In the genomic region with DNA sequence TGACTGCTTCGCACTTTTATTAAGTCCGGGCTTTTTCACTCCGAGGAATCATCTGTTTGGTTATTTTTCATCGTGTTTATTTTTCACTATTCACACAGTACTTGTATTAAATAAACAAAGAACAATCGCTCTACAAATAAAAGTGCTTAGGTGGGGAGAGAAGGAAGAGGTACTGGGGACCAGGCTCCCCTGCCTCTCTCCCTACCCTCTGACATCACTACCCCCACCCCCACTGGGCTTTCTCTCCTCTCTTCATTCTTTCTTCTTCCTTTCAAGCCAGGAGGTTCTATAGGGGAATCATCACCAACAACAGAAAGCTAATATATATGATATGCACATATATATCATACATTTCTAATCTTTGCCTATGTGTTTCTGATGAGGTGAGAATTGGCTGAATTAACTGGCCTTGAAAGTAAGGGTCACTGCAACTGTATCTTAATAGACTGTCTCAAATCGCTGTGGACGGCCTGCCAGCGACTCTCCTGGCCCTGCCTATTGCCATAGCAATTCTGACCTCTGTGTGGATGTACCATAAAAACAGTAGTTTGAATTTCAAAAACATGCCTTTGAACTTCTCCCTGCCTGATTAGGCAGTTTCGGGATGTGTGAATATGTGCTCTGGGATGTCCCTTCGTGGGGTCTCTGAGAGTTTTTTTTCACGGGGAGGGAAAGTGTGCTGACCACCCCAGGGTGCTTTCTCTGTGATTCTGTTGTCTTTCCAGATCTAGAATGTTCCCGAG, we compare ENCODE assay signal across 11 mouse cellular contexts. TPM values are rescaled to one million over a fixed set of nuclear protein-coding genes. Genes with fewer than 3 reads are reported as not detected.
DNase-seq lines count a peak whose midpoint lies in the region; ATAC-seq and TF ChIP-seq lines count a peak whose summit lies in the region.
"Had no signal": no experiment of that assay in that cellular context is flagged by ENCODE, and none has a peak within 500 bp of the region (broad histone marks: within the 10 kb centered on the region; RNA-seq: fewer than 3 reads in every experiment).

No protein-coding gene starts in this region.

- intact Hi-C loops in heart, adult 2 months (cut with DNase I) = no loop called here

- peaks cover 26% of the 10 kb centered on the region for H3K4me1 ChIP-seq in heart, embryonic 10.5 days
- no peaks in the 10 kb centered on the region for H3K4me1 ChIP-seq in heart, adult 2 months (ENCODE audit: control insufficient read depth, insufficient read depth, low read length)
- H3K4me1 ChIP-seq in hindbrain, embryonic 10.5 days (replicated peaks) = peaks cover 73% of the 10 kb centered on the region

- H3K9ac ChIP-seq in heart, adult 2 months (ENCODE audit: low read depth, low read length) = no peak overlapping the region

- 17% methylated on average over 12 of the region's 12 CpGs for WGBS in heart, embryonic 10.5 days
- WGBS in heart, adult 2 months = 35% methylated on average over 12 of the region's 12 CpGs
- WGBS in hindbrain, embryonic 10.5 days = 6% methylated on average over 12 of the region's 12 CpGs

- TF ChIP-seq EP300 in heart, adult 2 months (IDR thresholded peaks at IDR 0.05; ENCODE audit: insufficient read depth, low read depth, low read length) = no peak

- no peak for TF ChIP-seq POLR2A in heart, adult 2 months (IDR thresholded peaks at IDR 0.05; ENCODE audit: insufficient read depth, low read depth, low read length)
- TF ChIP-seq POLR2A in brain, embryonic 14.5 days (IDR thresholded peaks at IDR 0.05; ENCODE audit: borderline replicate concordance, extremely low read depth, insufficient read depth, insufficient read length, poor library complexity, severe bottlenecking) = no peak

- H3K4me3 ChIP-seq in heart, embryonic 10.5 days = peak overlapping the region; percentile 49
- no peak overlapping the region for H3K4me3 ChIP-seq in heart, adult 2 months
- H3K4me3 ChIP-seq in hindbrain, embryonic 10.5 days = peak overlapping the region; percentile 41; the same call in 1 of the 2 replicates

- H3K79me2 ChIP-seq in heart, adult 2 months (replicated peaks; ENCODE audit: control insufficient read depth, insufficient read depth, low read length) = no peaks in the 10 kb centered on the region

- no peak for ATAC-seq in granulocyte monocyte progenitor cell, adult 5-6 weeks (replicated peaks; ENCODE audit: poor library complexity, severe bottlenecking)

- H3K36me3 ChIP-seq in heart, embryonic 10.5 days = no peaks in the 10 kb centered on the region
- H3K36me3 ChIP-seq in heart, adult 2 months (ENCODE audit: control insufficient read depth, insufficient read depth, low read length) = no peaks in the 10 kb centered on the region
- H3K36me3 ChIP-seq in hindbrain, embryonic 10.5 days = no peaks in the 10 kb centered on the region

- no peak overlapping the region for H3K27ac ChIP-seq in heart, embryonic 10.5 days
- H3K27ac ChIP-seq in heart, adult 2 months = no peak overlapping the region
- H3K27ac ChIP-seq in hindbrain, embryonic 10.5 days = peak overlapping the region; percentile 97

- no peak for TF ChIP-seq CTCF in heart, adult 2 months (IDR thresholded peaks at IDR 0.05)
- no peak for TF ChIP-seq CTCF in brain, embryonic 14.5 days (IDR thresholded peaks at IDR 0.05; ENCODE audit: borderline replicate concordance, extremely low read depth, insufficient read depth, insufficient read length)

- no peak for DNase-seq in heart, embryonic 10.5 days (ENCODE audit: low spot score)
- DNase-seq in heart, adult 2 months = no peak
- peak; percentile 70 for DNase-seq in brain, embryonic 14.5 days (ENCODE audit: low read depth)
- DNase-seq in hindbrain, embryonic 10.5 days (ENCODE audit: low spot score) = peak; percentile 50
- DNase-seq in mesoderm, embryonic 11.5 days (ENCODE audit: low read depth, low spot score) = peak; percentile 38
- no peak for DNase-seq in spleen, postnatal 14 days (ENCODE audit: low spot score in 2 of 2)
- DNase-seq in urinary bladder, adult 18-20 months (ENCODE audit: low spot score in 2 of 2) = no peak
- DNase-seq: adrenal gland, postnatal 10 days had no signal

- H3K9me3 ChIP-seq in heart, embryonic 10.5 days = no peaks in the 10 kb centered on the region
- H3K9me3 ChIP-seq in hindbrain, embryonic 10.5 days = no peaks in the 10 kb centered on the region

- H3K27me3 ChIP-seq in heart, embryonic 10.5 days (ENCODE audit: insufficient read depth, poor library complexity, severe bottlenecking) = peaks cover 69% of the 10 kb centered on the region
- H3K27me3 ChIP-seq in heart, adult 2 months (ENCODE audit: control insufficient read depth, insufficient read depth, low read length) = peaks cover 17% of the 10 kb centered on the region
- H3K27me3 ChIP-seq in hindbrain, embryonic 10.5 days (ENCODE audit: insufficient read depth, poor library complexity, severe bottlenecking) = peaks cover 72% of the 10 kb centered on the region

RNA-seq across cellular contexts. Expression of gene Gm5089, which starts 3.3 kb away (rescaled TPM):
- not detected in 2 replicates for polyA plus RNA-seq in heart, embryonic 10.5 days (2016; fragmentation: Nextera tagmentation; extraction: Ambion mirVana)
- total RNA-seq in heart, adult 2 months (2021) = not detected
- not detected in 2 replicates for polyA plus RNA-seq in heart, adult 2 months (2012; rRNA removed)
- 0.16 and 0.52 TPM in 2 replicates for polyA plus RNA-seq in brain, embryonic 14.5 days (2012; rRNA removed)
- polyA plus RNA-seq in hindbrain, embryonic 10.5 days (2016; fragmentation: Nextera tagmentation; extraction: Ambion mirVana) = 1.9 and 2.4 TPM in 2 replicates
- not detected in 2 replicates for total RNA-seq in granulocyte monocyte progenitor cell, adult 5-6 weeks (2014; fragmentation: Nextera tagmentation)
- not detected in 2 replicates for total RNA-seq in granulocyte monocyte progenitor cell, adult 5-6 weeks (2017)
- total RNA-seq: adrenal gland, postnatal 10 days had no signal
- polyA plus RNA-seq: C2C12; gonadal fat pad, adult 2 months had no signal

RNA-seq across cellular contexts. Expression of gene Zic5, which starts 11.3 kb away (rescaled TPM):
- 0.04 and 0.30 TPM in 2 replicates for polyA plus RNA-seq in heart, embryonic 10.5 days (2016; fragmentation: Nextera tagmentation; extraction: Ambion mirVana)
- not detected for total RNA-seq in heart, adult 2 months (2021)
- polyA plus RNA-seq in heart, adult 2 months (2012; rRNA removed) = not detected in 2 replicates
- polyA plus RNA-seq in brain, embryonic 14.5 days (2012; rRNA removed) = 10.4 and 18.6 TPM in 2 replicates
- polyA plus RNA-seq in hindbrain, embryonic 10.5 days (2016; fragmentation: Nextera tagmentation; extraction: Ambion mirVana) = 16.5 and 20.3 TPM in 2 replicates
- total RNA-seq in granulocyte monocyte progenitor cell, adult 5-6 weeks (2014; fragmentation: Nextera tagmentation) = not detected in 2 replicates
- not detected in 2 replicates for total RNA-seq in granulocyte monocyte progenitor cell, adult 5-6 weeks (2017)
- total RNA-seq: adrenal gland, postnatal 10 days had no signal
- polyA plus RNA-seq: gonadal fat pad, adult 2 months had no signal

RNA-seq across cellular contexts. Expression of gene Zic2, which starts 21.1 kb away (rescaled TPM):
- 0.11 TPM in 1 of 2 replicates, not detected in the other for polyA plus RNA-seq in heart, embryonic 10.5 days (2016; fragmentation: Nextera tagmentation; extraction: Ambion mirVana)
- total RNA-seq in heart, adult 2 months (2021) = not detected
- polyA plus RNA-seq in heart, adult 2 months (2012; rRNA removed) = 0.31 TPM in 1 of 2 replicates, not detected in the other
- 51.8 and 66.8 TPM in 2 replicates for polyA plus RNA-seq in brain, embryonic 14.5 days (2012; rRNA removed)
- polyA plus RNA-seq in hindbrain, embryonic 10.5 days (2016; fragmentation: Nextera tagmentation; extraction: Ambion mirVana) = 7.2 and 10.1 TPM in 2 replicates
- total RNA-seq in granulocyte monocyte progenitor cell, adult 5-6 weeks (2014; fragmentation: Nextera tagmentation) = not detected in 2 replicates
- not detected in 2 replicates for total RNA-seq in granulocyte monocyte progenitor cell, adult 5-6 weeks (2017)

RNA-seq across cellular contexts. Expression of gene Gm10837, which starts 36.2 kb away (rescaled TPM):
- not detected in 2 replicates for polyA plus RNA-seq in heart, embryonic 10.5 days (2016; fragmentation: Nextera tagmentation; extraction: Ambion mirVana)
- not detected for total RNA-seq in heart, adult 2 months (2021)
- polyA plus RNA-seq in heart, adult 2 months (2012; rRNA removed) = not detected in 2 replicates
- 0.16 and 0.25 TPM in 2 replicates for polyA plus RNA-seq in brain, embryonic 14.5 days (2012; rRNA removed)
- 0.24 and 0.29 TPM in 2 replicates for polyA plus RNA-seq in hindbrain, embryonic 10.5 days (2016; fragmentation: Nextera tagmentation; extraction: Ambion mirVana)
- not detected in 2 replicates for total RNA-seq in granulocyte monocyte progenitor cell, adult 5-6 weeks (2014; fragmentation: Nextera tagmentation)
- not detected in 2 replicates for total RNA-seq in granulocyte monocyte progenitor cell, adult 5-6 weeks (2017)
- total RNA-seq: adrenal gland, postnatal 10 days had no signal
- polyA plus RNA-seq: C2C12; gonadal fat pad, adult 2 months had no signal

Comparison
In these comparisons a context has a peak if more than half of its experiments do, and no peak if none do; other contexts are left out.
1. DNase-seq: peak in brain, embryonic 14.5 days (single experiment), hindbrain, embryonic 10.5 days (single experiment) and mesoderm, embryonic 11.5 days (single experiment); none in heart, embryonic 10.5 days (single experiment), heart, adult 2 months (0 of 2), spleen, postnatal 14 days (0 of 2) and urinary bladder, adult 18-20 months (0 of 2).